Mouse (Mus musculus) forebrain, embryonic 15.5 days (tissue): ENCODE results near the gene Hs3st5. TPM values are rescaled to one million over a fixed set of nuclear protein-coding genes. Genes with fewer than 3 reads are reported as not detected.
"Not testable (repeated sequence)": the region's sequence is repeated elsewhere in the genome, so short reads cannot be mapped to it uniquely, and the experiment has no call there.

ENCODE experiments used
- ATAC-seq: fragments of 200-750 bp; cut with Nextera tagmentation; replicated peaks from 2 replicates; pipeline ENCODE4 v1.8.0; 2017; ENCODE audit warnings: mild to moderate bottlenecking, moderate TSS enrichment, moderate library complexity
- H3K27ac ChIP-seq: fragments of 300-500 bp; sonication (generic); replicated peaks from 2 replicates; pipeline ENCODE4 v1.5.1; 2015; ENCODE audit warnings: mild to moderate bottlenecking, inconsistent platforms
- H3K27me3 ChIP-seq: fragments of 300-500 bp; sonication (generic); 2 replicates; pipeline ENCODE4 v1.6.1; 2015; ENCODE audit warnings: inconsistent platforms
- H3K36me3 ChIP-seq: fragments of 300-500 bp; sonication (generic); 2 replicates; pipeline ENCODE4 v1.6.1; 2015; ENCODE audit warnings: mild to moderate bottlenecking, inconsistent platforms
- H3K4me1 ChIP-seq: fragments of 300-500 bp; sonication (generic); 2 replicates; pipeline ENCODE4 v1.6.1; 2015; ENCODE audit warnings: inconsistent platforms
- H3K4me2 ChIP-seq: fragments of 300-500 bp; sonication (generic); replicated peaks from 2 replicates; pipeline ENCODE4 v1.6.1; 2015; ENCODE audit warnings: mild to moderate bottlenecking, inconsistent platforms
- H3K4me3 ChIP-seq: fragments of 300-500 bp; sonication (generic); 2 replicates; pipeline ENCODE4 v1.5.1; 2015; ENCODE audit warnings: mild to moderate bottlenecking, inconsistent platforms
- H3K9ac ChIP-seq: fragments of 300-500 bp; sonication (generic); replicated peaks from 2 replicates; pipeline ENCODE4 v1.6.1; 2015; ENCODE audit warnings: mild to moderate bottlenecking, inconsistent platforms
- H3K9me3 ChIP-seq: fragments of 300-500 bp; sonication (generic); 2 replicates; pipeline ENCODE4 v1.6.1; 2016; ENCODE audit warnings: inconsistent platforms
- WGBS: fragments of 180-500 bp; shearing (Covaris S2); methylation state at CpG from one replicate; pipeline ENCODE4 v1.1.7; 2015; ENCODE audit warnings: mixed read lengths; 5-methylcytosine and 5-hydroxymethylcytosine counted together
- polyA plus RNA-seq: library from polyadenylated mRNA; unstranded; fragments of >200 nt; fragmentation: Nextera tagmentation; extraction: Ambion mirVana; gene quantifications from 2 replicates; pipeline ENCODE4 v1.2.1, GENCODE M21; 2015

Gene Hs3st5
- polyA plus RNA-seq, 1 experiment from 2014 or later: 9.9 TPM

DNA sequence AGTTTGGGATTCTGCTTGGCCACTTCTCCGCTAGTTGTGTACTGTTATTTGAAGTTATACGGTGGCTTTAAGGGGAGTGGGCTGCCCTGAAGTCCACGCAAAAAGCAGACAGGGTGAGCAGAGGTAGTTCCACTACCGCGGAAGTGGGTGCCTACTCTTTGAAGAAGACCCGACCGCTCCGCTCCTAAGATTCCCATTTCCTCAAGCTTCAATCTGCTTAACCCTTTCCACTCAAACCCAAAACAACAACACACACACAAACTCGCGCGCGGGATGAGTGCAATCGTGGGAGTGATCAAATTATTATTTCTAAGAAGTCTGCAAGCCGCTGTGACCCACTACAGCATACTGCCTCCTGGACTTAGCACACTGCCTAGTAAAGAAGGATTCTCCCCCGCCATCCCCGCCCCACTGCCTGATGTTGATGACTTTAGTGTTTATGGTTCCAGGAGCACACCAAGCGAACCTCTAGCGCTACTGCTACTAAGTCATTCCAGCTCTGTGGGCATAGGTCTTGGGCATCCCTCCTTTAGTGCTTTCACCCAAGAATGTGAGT, 1.5 kb downstream of the Hs3st5 start:
- no peak overlapping the region for H3K27ac ChIP-seq
- no peak for ATAC-seq
- no peaks in the 10 kb centered on the region for H3K9me3 ChIP-seq
- H3K9ac ChIP-seq: peak overlapping the region; percentile 65
- peaks cover 20% of the 10 kb centered on the region for H3K4me1 ChIP-seq
- H3K36me3 ChIP-seq: no peaks in the 10 kb centered on the region
- H3K4me3 ChIP-seq: peak overlapping the region; percentile 77
- WGBS: 1% methylated on average over 18 of the region's 18 CpGs
- H3K27me3 ChIP-seq: no peaks in the 10 kb centered on the region
- H3K4me2 ChIP-seq: peak overlapping the region; percentile 97

DNA sequence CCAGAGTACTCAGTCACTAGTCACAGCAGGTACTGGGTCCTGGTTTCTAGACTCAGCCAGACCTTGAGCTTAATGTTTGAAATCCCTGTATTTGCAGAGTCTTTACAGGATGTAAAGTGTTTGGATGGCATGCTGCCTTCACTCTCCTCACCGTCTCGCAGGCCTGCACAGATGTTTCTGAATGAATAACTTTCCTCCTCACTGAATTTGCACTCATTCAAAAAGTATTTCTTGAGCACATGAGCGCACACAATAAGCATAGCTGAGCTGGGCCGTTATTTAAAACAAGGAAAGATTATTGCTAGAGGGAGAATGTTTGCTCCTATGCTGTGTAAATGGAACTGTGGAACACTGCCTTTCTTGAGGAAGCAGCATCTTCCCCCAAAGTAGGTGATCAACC, 2.9 kb downstream of the Hs3st5 start:
- no peak overlapping the region; the same call in 1 of the 2 replicates for H3K4me2 ChIP-seq
- peak overlapping the region; percentile 77 for H3K4me3 ChIP-seq
- H3K27me3 ChIP-seq: no peaks in the 10 kb centered on the region
- WGBS: 25% methylated on average over 4 of the region's 4 CpGs
- no peaks in the 10 kb centered on the region for H3K36me3 ChIP-seq
- H3K4me1 ChIP-seq: peaks cover 20% of the 10 kb centered on the region
- no peak overlapping the region for H3K27ac ChIP-seq
- ATAC-seq: no peak
- no peak overlapping the region for H3K9ac ChIP-seq
- no peaks in the 10 kb centered on the region for H3K9me3 ChIP-seq

GRCm38 (mm10) chr10:36523881-36524280, 17.3 kb downstream of the Hs3st5 start:
- H3K4me1 ChIP-seq: 0 out of 2 replicates have a peak, but pooled peaks cover 3% of the 10 kb centered on the region
- no peak overlapping the region for H3K27ac ChIP-seq
- ATAC-seq: no peak
- no peaks in the 10 kb centered on the region for H3K9me3 ChIP-seq
- no peaks in the 10 kb centered on the region for H3K27me3 ChIP-seq
- no peak overlapping the region for H3K4me2 ChIP-seq
- no peaks in the 10 kb centered on the region for H3K36me3 ChIP-seq
- H3K9ac ChIP-seq: no peak overlapping the region
- no peak overlapping the region for H3K4me3 ChIP-seq

GRCm38 (mm10) chr10:36533633-36534335, 27.2 kb downstream of the Hs3st5 start:
- peak; percentile 75 for ATAC-seq
- Histone ChIP-seq H3K4me1 (peaks cover 9% of the 10 kb centered on the region; the same call in 1 of the 2 replicates), H3K36me3 (no peaks in the 10 kb centered on the region)

DNA sequence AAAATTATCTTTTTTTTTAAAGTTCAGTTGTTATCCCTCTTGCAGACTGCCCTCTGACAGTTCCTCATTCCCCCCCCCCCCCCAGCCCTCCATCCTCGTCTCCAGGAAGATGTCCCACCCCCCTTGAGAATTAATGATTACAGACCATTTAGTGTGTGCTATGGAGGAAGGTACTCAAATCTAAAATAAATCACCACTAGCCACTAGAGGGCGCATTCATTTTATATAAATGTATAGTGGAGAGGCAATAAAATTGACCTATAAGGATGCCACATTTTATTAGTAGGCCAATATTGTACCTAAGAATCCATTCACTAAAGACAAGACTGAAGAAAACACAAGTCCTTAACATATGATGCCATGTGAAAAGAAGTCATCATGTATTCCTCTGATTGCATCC, 40.0 kb downstream of the Hs3st5 start:
- Histone ChIP-seq H3K36me3 (no peaks in the 10 kb centered on the region), H3K4me2 (no peak overlapping the region), H3K9ac (no peak overlapping the region), H3K27me3 (no peaks in the 10 kb centered on the region), H3K4me3 (no peak overlapping the region), H3K4me1 (no peaks in the 10 kb centered on the region), H3K9me3 (no peaks in the 10 kb centered on the region), H3K27ac (no peak overlapping the region)
- ATAC-seq: no peak
- 19% methylated on average over 2 of the region's 2 CpGs for WGBS

More at GRCm38 (mm10) chr10:36533633-36534335, 27.2 kb downstream of the Hs3st5 start:
- no peak overlapping the region for H3K4me3 ChIP-seq
- no peak overlapping the region for H3K27ac ChIP-seq
- H3K27me3 ChIP-seq: no peaks in the 10 kb centered on the region
- WGBS: 8% methylated on average over 4 of the region's 4 CpGs
- no peak overlapping the region for H3K9ac ChIP-seq
- no peak overlapping the region for H3K4me2 ChIP-seq
- no peaks in the 10 kb centered on the region for H3K9me3 ChIP-seq

DNA sequence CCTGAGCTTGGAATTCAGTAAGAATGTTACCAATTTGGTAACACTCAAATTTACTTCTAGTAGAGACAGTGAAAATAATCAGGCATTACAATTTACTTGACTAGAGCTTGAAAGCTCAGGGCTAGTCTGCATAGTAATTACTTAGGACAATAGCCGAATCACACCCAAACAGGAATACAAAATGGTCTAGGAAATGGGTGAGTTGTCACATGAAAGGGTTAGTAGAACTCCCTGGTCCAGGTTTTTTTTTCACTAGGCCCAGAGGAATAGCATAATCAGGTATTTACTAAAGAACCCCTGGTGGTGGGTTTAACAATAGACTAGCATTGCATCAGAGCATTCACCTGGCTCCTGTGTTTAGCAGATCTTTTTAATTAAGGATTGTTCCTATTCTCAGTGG, 41.1 kb downstream of the Hs3st5 start:
- not testable (repeated sequence) for ATAC-seq, H3K9ac ChIP-seq, H3K9me3 ChIP-seq, H3K4me3 ChIP-seq, H3K27me3 ChIP-seq, H3K36me3 ChIP-seq, H3K4me2 ChIP-seq, H3K4me1 ChIP-seq, H3K27ac ChIP-seq
- WGBS: 46% methylated on average over 1 of the region's 1 CpGs

DNA sequence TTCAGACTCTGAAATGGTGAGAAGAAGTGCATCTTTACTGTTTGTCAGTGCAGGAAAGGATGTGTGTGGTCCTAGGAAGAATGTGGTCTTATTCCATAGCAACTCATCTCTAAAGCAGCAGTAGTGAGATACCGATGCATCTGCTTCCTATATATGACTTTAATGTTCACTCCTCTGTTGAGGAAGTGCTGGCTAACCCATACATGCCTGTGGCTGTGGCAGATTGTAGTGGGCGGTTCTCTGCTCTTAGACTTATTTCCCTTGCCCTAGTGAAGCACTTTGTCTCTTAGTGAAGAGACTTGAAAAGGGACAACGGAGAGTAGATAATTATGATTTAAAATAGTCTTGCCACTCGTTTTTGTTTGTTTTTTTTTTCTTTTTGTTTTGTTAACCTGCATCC, 47.4 kb downstream of the Hs3st5 start:
- no peak overlapping the region for H3K9ac ChIP-seq
- no peak overlapping the region for H3K4me3 ChIP-seq
- H3K9me3 ChIP-seq: no peaks in the 10 kb centered on the region
- H3K4me1 ChIP-seq: 0 out of 2 replicates have a peak, but pooled peaks cover 6% of the 10 kb centered on the region
- H3K4me2 ChIP-seq: no peak overlapping the region
- no peaks in the 10 kb centered on the region for H3K36me3 ChIP-seq
- H3K27me3 ChIP-seq: no peaks in the 10 kb centered on the region
- no peak overlapping the region for H3K27ac ChIP-seq
- ATAC-seq: no peak
- 77% methylated on average over 4 of the region's 4 CpGs for WGBS

DNA sequence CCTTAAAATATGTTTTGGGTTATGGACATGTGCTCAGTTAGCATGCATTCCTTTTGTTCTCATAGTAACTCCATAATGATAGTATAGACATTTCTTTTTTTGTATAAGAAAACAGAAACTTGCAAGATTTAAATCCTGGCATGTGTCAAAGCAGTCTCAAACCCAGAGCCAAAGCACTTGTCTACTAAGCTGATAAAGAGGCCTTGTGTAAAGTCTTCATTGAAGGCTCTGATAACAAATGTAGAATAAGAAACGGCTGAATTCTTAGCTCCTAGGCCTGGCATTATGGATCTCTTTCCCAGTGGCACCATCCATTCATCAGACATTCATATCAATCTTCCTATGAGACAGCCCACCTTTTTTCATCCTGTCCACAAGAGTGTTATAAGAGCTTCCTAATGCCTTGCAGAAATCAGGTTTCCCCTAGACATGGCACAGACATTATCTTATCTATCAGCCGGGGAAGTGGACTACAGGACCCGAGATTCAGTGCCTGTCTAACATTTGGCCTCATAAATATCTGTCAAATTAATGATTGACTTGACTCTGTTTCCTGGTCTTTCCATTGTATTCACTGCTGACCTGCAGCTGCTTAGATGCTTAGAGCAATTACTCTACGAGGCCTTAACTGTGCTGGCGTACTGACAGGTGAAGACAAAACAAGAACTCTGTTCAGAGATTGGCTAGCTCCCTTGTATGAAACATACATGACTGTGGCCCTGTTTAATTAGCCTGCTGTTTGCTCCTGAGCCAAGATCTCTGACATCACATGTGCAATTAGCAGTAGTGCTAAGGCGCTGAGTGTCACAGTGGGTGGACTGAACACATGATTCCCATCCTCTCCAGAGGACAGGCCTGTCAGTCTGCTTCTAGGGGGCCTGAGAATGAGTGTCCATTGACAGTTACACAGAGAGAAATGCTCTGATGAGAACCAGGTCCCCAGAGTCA, 48.6 kb downstream of the Hs3st5 start:
- Histone ChIP-seq H3K27me3 (no peaks in the 10 kb centered on the region), H3K4me1 (0 out of 2 replicates have a peak, but pooled peaks cover 6% of the 10 kb centered on the region), H3K4me2 (no peak overlapping the region), H3K27ac (no peak overlapping the region), H3K9ac (no peak overlapping the region), H3K9me3 (no peaks in the 10 kb centered on the region), H3K4me3 (no peak overlapping the region), H3K36me3 (no peaks in the 10 kb centered on the region)
- WGBS: 40% methylated on average over 6 of the region's 6 CpGs
- ATAC-seq: peak; percentile 74

- ATAC-seq: no peak
Observed at GRCm38 (mm10) chr10:36556128-36556527, 49.5 kb downstream of the Hs3st5 start.

GRCm38 (mm10) chr10:36557673-36558072, 51.1 kb downstream of the Hs3st5 start:
- no peaks in the 10 kb centered on the region for H3K9me3 ChIP-seq
- ATAC-seq: no peak
- H3K27me3 ChIP-seq: no peaks in the 10 kb centered on the region
- no peaks in the 10 kb centered on the region for H3K36me3 ChIP-seq
- H3K27ac ChIP-seq: peak overlapping the region; percentile 27; the same call in 1 of the 2 replicates
- 0 out of 2 replicates have a peak, but pooled peaks cover 6% of the 10 kb centered on the region for H3K4me1 ChIP-seq
- H3K4me3 ChIP-seq: no peak overlapping the region
- 83% methylated on average over 6 of the region's 6 CpGs for WGBS
- no peak overlapping the region for H3K9ac ChIP-seq
- no peak overlapping the region for H3K4me2 ChIP-seq

More at GRCm38 (mm10) chr10:36556128-36556527, 49.5 kb downstream of the Hs3st5 start:
- no peak overlapping the region for H3K4me3 ChIP-seq
- no peak overlapping the region for H3K4me2 ChIP-seq
- no peaks in the 10 kb centered on the region for H3K27me3 ChIP-seq
- 0 out of 2 replicates have a peak, but pooled peaks cover 6% of the 10 kb centered on the region for H3K4me1 ChIP-seq
- no peaks in the 10 kb centered on the region for H3K9me3 ChIP-seq
- no peak overlapping the region for H3K9ac ChIP-seq
- no peaks in the 10 kb centered on the region for H3K36me3 ChIP-seq
- 67% methylated on average over 2 of the region's 2 CpGs for WGBS
- no peak overlapping the region for H3K27ac ChIP-seq

- ATAC-seq: no peak
- WGBS: 89% methylated on average over 5 of the region's 5 CpGs
- Histone ChIP-seq H3K36me3 (no peaks in the 10 kb centered on the region), H3K4me3 (no peak overlapping the region), H3K27me3 (no peaks in the 10 kb centered on the region), H3K27ac (no peak overlapping the region), H3K9ac (no peak overlapping the region), H3K4me1 (0 out of 2 replicates have a peak, but pooled peaks cover 6% of the 10 kb centered on the region), H3K9me3 (no peaks in the 10 kb centered on the region), H3K4me2 (no peak overlapping the region)
Observed at GRCm38 (mm10) chr10:36558736-36559135, 52.1 kb downstream of the Hs3st5 start.

- H3K4me1 ChIP-seq: peaks cover 8% of the 10 kb centered on the region
- H3K36me3 ChIP-seq: no peaks in the 10 kb centered on the region
- no peak overlapping the region for H3K9ac ChIP-seq
- no peaks in the 10 kb centered on the region for H3K9me3 ChIP-seq
- no peak overlapping the region for H3K4me3 ChIP-seq
- H3K27me3 ChIP-seq: no peaks in the 10 kb centered on the region
- ATAC-seq: peak; percentile 87
- no peak overlapping the region for H3K4me2 ChIP-seq
- 18% methylated on average over 2 of the region's 2 CpGs for WGBS
- no peak overlapping the region; the same call in 1 of the 2 replicates for H3K27ac ChIP-seq
Observed at GRCm38 (mm10) chr10:36567258-36567657, 60.6 kb downstream of the Hs3st5 start.
